Mouse (Mus musculus): ENCODE data around the gene Atp5l.

DNA sequence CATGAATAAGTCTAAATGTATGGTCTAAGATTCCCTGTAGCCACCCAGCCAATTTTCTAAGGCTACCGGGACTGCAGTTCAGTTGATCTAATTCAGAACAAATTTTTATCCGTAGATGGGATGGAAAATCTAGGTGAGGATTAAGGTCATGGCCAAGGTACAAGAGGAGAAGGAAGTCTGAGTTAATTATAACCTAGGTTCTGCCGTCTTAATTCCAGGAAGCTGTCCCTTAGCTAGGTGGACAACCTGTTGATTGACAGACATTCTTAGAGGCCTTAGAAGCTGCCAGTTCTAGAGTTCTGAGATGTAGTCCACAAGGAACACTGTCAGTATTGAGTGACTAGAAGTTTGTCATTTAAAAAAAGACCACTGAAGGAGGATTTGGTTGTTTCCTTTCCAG lies 20.8 kb downstream of the Atp5l start:
- TF ChIP-seq CTCF (IDR thresholded peaks at IDR 0.05; ENCODE audit: low read depth) = no peak
- TF ChIP-seq EP300 (optimal IDR thresholded peaks at IDR 0.05) = no peak

All from stomach, postnatal 0 days (tissue).